Mouse (Mus musculus): Measurements from ENCODE around the gene 1700016C15Rik.
A peak's percentile ranks its signal among the peaks of the same experiment; 100 is the strongest.

1700016C15Rik gene

GRCm38 (mm10) chr1:177729043-177730024, at the start of gene 1700016C15Rik:
Gene 1700016C15Rik (plus strand): TSS chr1:177729814.
- DNase-seq (ENCODE audit: low spot score in 2 of 2) = no peak

- DNase-seq (ENCODE audit: low spot score in 2 of 2) = peak in 1 of 2 experiments; percentile 31
Observed at GRCm38 (mm10) chr1:177681239-177681638, 48.4 kb upstream of the 1700016C15Rik start.

GRCm38 (mm10) chr1:177683931-177684836, 45.4 kb upstream of the 1700016C15Rik start:
- DNase-seq (ENCODE audit: low spot score in 2 of 2) = no peak

GRCm38 (mm10) chr1:177684901-177685300, 44.7 kb upstream of the 1700016C15Rik start:
- peak in 1 of 2 experiments; percentile 39 for DNase-seq (ENCODE audit: low spot score in 2 of 2)

- DNase-seq (ENCODE audit: low spot score in 2 of 2) = no peak
Observed at GRCm38 (mm10) chr1:177686137-177686536, 43.5 kb upstream of the 1700016C15Rik start.

- no peak for DNase-seq (ENCODE audit: low spot score in 2 of 2)
Observed at GRCm38 (mm10) chr1:177686982-177687381, 42.6 kb upstream of the 1700016C15Rik start.

GRCm38 (mm10) chr1:177692491-177692890, 37.1 kb upstream of the 1700016C15Rik start:
- DNase-seq (ENCODE audit: low spot score in 2 of 2) = no peak

- DNase-seq (ENCODE audit: low spot score in 2 of 2) = no peak
Observed at GRCm38 (mm10) chr1:177693486-177694252, 35.9 kb upstream of the 1700016C15Rik start.

- no peak for DNase-seq (ENCODE audit: low spot score in 2 of 2)
Observed at GRCm38 (mm10) chr1:177700560-177700959, 29.1 kb upstream of the 1700016C15Rik start.

- DNase-seq (ENCODE audit: low spot score in 2 of 2) = peak; percentile 44 to 68
Observed at GRCm38 (mm10) chr1:177702481-177703146, 27.0 kb upstream of the 1700016C15Rik start.

GRCm38 (mm10) chr1:177703147-177703807, 26.3 kb upstream of the 1700016C15Rik start:
- no peak for DNase-seq (ENCODE audit: low spot score in 2 of 2)

GRCm38 (mm10) chr1:177705204-177705603, 24.4 kb upstream of the 1700016C15Rik start:
- DNase-seq (ENCODE audit: low spot score in 2 of 2) = no peak

GRCm38 (mm10) chr1:177707571-177707970, 22.0 kb upstream of the 1700016C15Rik start:
- no peak for DNase-seq (ENCODE audit: low spot score in 2 of 2)

- DNase-seq (ENCODE audit: low spot score in 2 of 2) = no peak
Observed at GRCm38 (mm10) chr1:177708583-177709055, 21.0 kb upstream of the 1700016C15Rik start.

- no peak for DNase-seq (ENCODE audit: low spot score in 2 of 2)
Observed at GRCm38 (mm10) chr1:177711000-177711399, 18.6 kb upstream of the 1700016C15Rik start.

- no peak for DNase-seq (ENCODE audit: low spot score in 2 of 2)
Observed at GRCm38 (mm10) chr1:177711418-177711817, 18.2 kb upstream of the 1700016C15Rik start.

GRCm38 (mm10) chr1:177713635-177714396, 15.8 kb upstream of the 1700016C15Rik start:
- DNase-seq (ENCODE audit: low spot score in 2 of 2) = no peak

- no peak for DNase-seq (ENCODE audit: low spot score in 2 of 2)
Observed at GRCm38 (mm10) chr1:177714397-177715012, 15.1 kb upstream of the 1700016C15Rik start.

- DNase-seq (ENCODE audit: low spot score in 2 of 2) = no peak
Observed at GRCm38 (mm10) chr1:177716448-177716847, 13.2 kb upstream of the 1700016C15Rik start.
